Mouse (Mus musculus): ENCODE measurements around the gene H6pd. TPM values are rescaled to one million over a fixed set of nuclear protein-coding genes. Genes with fewer than 3 reads are reported as not detected.
A peak's percentile ranks its signal among the peaks of the same experiment; 100 is the strongest.

H6pd gene
- polyA plus RNA-seq, 2 experiments = 13.3 to 22.6 TPM

GRCm38 (mm10) chr4:150013186-150013690 lies 4.4 kb upstream of the H6pd start:
- H3K27ac ChIP-seq (replicated peaks; ENCODE audit: low read depth, low read length) = no peak overlapping the region
- DNase-seq (ENCODE audit: low spot score) (no peak), ATAC-seq (ENCODE audit: low FRiP score, low read depth) (no peak)
- H3K9me3 ChIP-seq (ENCODE audit: control insufficient read depth, low read length) = no peaks in the 10 kb centered on the region
- no peaks in the 10 kb centered on the region for H3K27me3 ChIP-seq (ENCODE audit: control insufficient read depth, insufficient read depth, low read length)
- no peak overlapping the region for H3K4me3 ChIP-seq (replicated peaks; ENCODE audit: low read length)
- no peaks in the 10 kb centered on the region for H3K36me3 ChIP-seq (ENCODE audit: control insufficient read depth, insufficient read depth, low read length)
- 86% methylated on average over 8 of the region's 8 CpGs for WGBS
- TF ChIP-seq POLR2A (IDR thresholded peaks at IDR 0.05; ENCODE audit: borderline replicate concordance, extremely low read depth, insufficient read depth, insufficient read length) = no peak
- no peak overlapping the region for H3K9ac ChIP-seq (ENCODE audit: low read depth, low read length, severe bottlenecking)
- no peaks in the 10 kb centered on the region for H3K4me1 ChIP-seq (ENCODE audit: control insufficient read depth, insufficient read depth, low read length)
- no peak overlapping the region for H3K4me2 ChIP-seq (replicated peaks; ENCODE audit: low read depth, low read length, severe bottlenecking)

GRCm38 (mm10) chr4:150012322-150012723 lies 3.5 kb upstream of the H6pd start:
- Histone ChIP-seq H3K4me3 (replicated peaks; ENCODE audit: low read length) (no peak overlapping the region), H3K27ac (replicated peaks; ENCODE audit: low read depth, low read length) (no peak overlapping the region), H3K4me2 (replicated peaks; ENCODE audit: low read depth, low read length, severe bottlenecking) (no peak overlapping the region), H3K27me3 (ENCODE audit: control insufficient read depth, insufficient read depth, low read length) (no peaks in the 10 kb centered on the region), H3K4me1 (ENCODE audit: control insufficient read depth, insufficient read depth, low read length) (peaks cover 7% of the 10 kb centered on the region; the same call in 1 of the 2 replicates), H3K36me3 (ENCODE audit: control insufficient read depth, insufficient read depth, low read length) (no peaks in the 10 kb centered on the region), H3K9me3 (ENCODE audit: control insufficient read depth, low read length) (no peaks in the 10 kb centered on the region), H3K9ac (ENCODE audit: low read depth, low read length, severe bottlenecking) (no peak overlapping the region)
- WGBS = 62% methylated on average over 4 of the region's 4 CpGs
- DNase-seq (ENCODE audit: low spot score) (no peak), ATAC-seq (ENCODE audit: low FRiP score, low read depth) (no peak)
- TF ChIP-seq POLR2A (IDR thresholded peaks at IDR 0.05; ENCODE audit: borderline replicate concordance, extremely low read depth, insufficient read depth, insufficient read length) = no peak

GRCm38 (mm10) chr4:150011564-150012321 lies 2.9 kb upstream of the H6pd start:
- DNase-seq (ENCODE audit: low spot score) = no peak
- no peaks in the 10 kb centered on the region for H3K36me3 ChIP-seq (ENCODE audit: control insufficient read depth, insufficient read depth, low read length)
- WGBS = 48% methylated on average over 10 of the region's 10 CpGs

GRCm38 (mm10) chr4:150010054-150010730 lies 1.4 kb upstream of the H6pd start:
- Histone ChIP-seq H3K27me3 (ENCODE audit: control insufficient read depth, insufficient read depth, low read length) (no peaks in the 10 kb centered on the region), H3K4me2 (replicated peaks; ENCODE audit: low read depth, low read length, severe bottlenecking) (no peak overlapping the region), H3K27ac (replicated peaks; ENCODE audit: low read depth, low read length) (no peak overlapping the region), H3K4me3 (replicated peaks; ENCODE audit: low read length) (no peak overlapping the region), H3K36me3 (ENCODE audit: control insufficient read depth, insufficient read depth, low read length) (no peaks in the 10 kb centered on the region), H3K9me3 (ENCODE audit: control insufficient read depth, low read length) (no peaks in the 10 kb centered on the region), H3K4me1 (ENCODE audit: control insufficient read depth, insufficient read depth, low read length) (peaks cover 10% of the 10 kb centered on the region; the same call in 1 of the 2 replicates), H3K9ac (ENCODE audit: low read depth, low read length, severe bottlenecking) (no peak overlapping the region)
- 85% methylated on average over 6 of the region's 6 CpGs for WGBS
- no peak for ATAC-seq (ENCODE audit: low FRiP score, low read depth)
- DNase-seq (ENCODE audit: low spot score) = no peak
- no peak for TF ChIP-seq POLR2A (IDR thresholded peaks at IDR 0.05; ENCODE audit: borderline replicate concordance, extremely low read depth, insufficient read depth, insufficient read length)

More at GRCm38 (mm10) chr4:150011564-150012321, 2.9 kb upstream of the H6pd start:
- TF ChIP-seq POLR2A (IDR thresholded peaks at IDR 0.05; ENCODE audit: borderline replicate concordance, extremely low read depth, insufficient read depth, insufficient read length) = no peak
- Histone ChIP-seq H3K4me2 (replicated peaks; ENCODE audit: low read depth, low read length, severe bottlenecking) (no peak overlapping the region), H3K27me3 (ENCODE audit: control insufficient read depth, insufficient read depth, low read length) (no peaks in the 10 kb centered on the region), H3K9me3 (ENCODE audit: control insufficient read depth, low read length) (no peaks in the 10 kb centered on the region), H3K9ac (ENCODE audit: low read depth, low read length, severe bottlenecking) (no peak overlapping the region), H3K4me1 (ENCODE audit: control insufficient read depth, insufficient read depth, low read length) (peaks cover 10% of the 10 kb centered on the region; the same call in 1 of the 2 replicates), H3K27ac (replicated peaks; ENCODE audit: low read depth, low read length) (no peak overlapping the region), H3K4me3 (replicated peaks; ENCODE audit: low read length) (no peak overlapping the region)
- ATAC-seq (ENCODE audit: low FRiP score, low read depth) = no peak

GRCm38 (mm10) chr4:150009587-150009930 lies 736 bp upstream of the H6pd start:
- no peak overlapping the region; the same call in 1 of the 2 replicates for H3K4me3 ChIP-seq (replicated peaks; ENCODE audit: low read length)
- no peak overlapping the region for H3K27ac ChIP-seq (replicated peaks; ENCODE audit: low read depth, low read length)
- H3K4me1 ChIP-seq (ENCODE audit: control insufficient read depth, insufficient read depth, low read length) = peaks cover 10% of the 10 kb centered on the region; the same call in 1 of the 2 replicates
- TF ChIP-seq POLR2A (IDR thresholded peaks at IDR 0.05; ENCODE audit: borderline replicate concordance, extremely low read depth, insufficient read depth, insufficient read length) = no peak
- DNase-seq (ENCODE audit: low spot score) = no peak
- no peaks in the 10 kb centered on the region for H3K36me3 ChIP-seq (ENCODE audit: control insufficient read depth, insufficient read depth, low read length)
- H3K4me2 ChIP-seq (replicated peaks; ENCODE audit: low read depth, low read length, severe bottlenecking) = peak overlapping the region; percentile 73; the same call in 1 of the 2 replicates
- no peaks in the 10 kb centered on the region for H3K27me3 ChIP-seq (ENCODE audit: control insufficient read depth, insufficient read depth, low read length)
- H3K9ac ChIP-seq (ENCODE audit: low read depth, low read length, severe bottlenecking) = no peak overlapping the region
- H3K9me3 ChIP-seq (ENCODE audit: control insufficient read depth, low read length) = no peaks in the 10 kb centered on the region
- no peak for ATAC-seq (ENCODE audit: low FRiP score, low read depth)
- 79% methylated on average over 6 of the region's 6 CpGs for WGBS

Measured in limb, embryonic 14.5 days (tissue).